Mouse (Mus musculus) intestine, postnatal 0 days (tissue): ENCODE results near the gene Amotl2. TPM values are rescaled to one million over a fixed set of nuclear protein-coding genes. Genes with fewer than 3 reads are reported as not detected.

Experiments
- ATAC-seq: fragments of 200-750 bp; cut with Nextera tagmentation; 2 replicates; pipeline ENCODE4 v1.8.0; 2017; ENCODE audit warnings: mild to moderate bottlenecking, moderate TSS enrichment, moderate library complexity
- H3K27ac ChIP-seq: fragments of 300-500 bp; sonication (generic); 2 replicates; pipeline ENCODE4 v1.5.1; 2014; ENCODE audit warnings: mild to moderate bottlenecking, low read depth, low read length, moderate library complexity
- H3K27me3 ChIP-seq: fragments of 300-500 bp; sonication (generic); replicated peaks from 2 replicates; pipeline ENCODE4 v1.6.1; 2014; ENCODE audit warnings: low read length, mixed read lengths; ENCODE audit not compliant: control insufficient read depth, insufficient read depth
- H3K36me3 ChIP-seq: fragments of 300-500 bp; sonication (generic); 2 replicates; pipeline ENCODE4 v1.6.1; 2014; ENCODE audit warnings: mild to moderate bottlenecking, moderate library complexity; ENCODE audit not compliant: control insufficient read depth, insufficient read depth
- H3K4me1 ChIP-seq: fragments of 300-500 bp; sonication (generic); replicated peaks from 2 replicates; pipeline ENCODE4 v1.6.1; 2014; ENCODE audit warnings: antibody characterized with exemption, low read length, mixed read lengths; ENCODE audit not compliant: control insufficient read depth, insufficient read depth
- H3K4me2 ChIP-seq: fragments of 300-500 bp; sonication (generic); replicated peaks from 2 replicates; pipeline ENCODE4 v1.6.1; 2014; ENCODE audit warnings: low read depth, mild to moderate bottlenecking, moderate library complexity
- H3K4me3 ChIP-seq: fragments of 300-500 bp; sonication (generic); 2 replicates; pipeline ENCODE4 v1.5.1; 2014; ENCODE audit warnings: low read depth, low read length
- H3K9ac ChIP-seq: fragments of 300-500 bp; sonication (generic); 2 replicates; pipeline ENCODE4 v1.6.1; 2014; ENCODE audit warnings: mild to moderate bottlenecking, low read depth, low read length
- H3K9me3 ChIP-seq: fragments of 300-500 bp; sonication (generic); 2 replicates; pipeline ENCODE4 v1.6.1; 2016; ENCODE audit warnings: mixed run types; ENCODE audit not compliant: control insufficient read depth
- CTCF ChIP-seq: sonication (generic); IDR thresholded peaks from 2 replicates; pipeline ENCODE4 v1.5.1; 2016; ENCODE audit warnings: low read depth, mild to moderate bottlenecking, control low read depth, antibody characterized with exemption, moderate library complexity
- WGBS: fragments of 180-500 bp; shearing (Covaris S2); extraction: QIAGEN DNeasy Blood & Tissue Kit; methylation state at CpG from one replicate; pipeline ENCODE4 v1.1.7; 2014; 5-methylcytosine and 5-hydroxymethylcytosine counted together
- polyA plus RNA-seq: library from polyadenylated mRNA; unstranded; fragments of >200 nt; fragmentation: Nextera tagmentation; extraction: Ambion mirVana; gene quantifications from 2 replicates; pipeline ENCODE4 v1.2.1, GENCODE M21; 2015

Amotl2 gene
- polyA plus RNA-seq, 1 experiment from 2014 or later, result 12.4 TPM

DNA sequence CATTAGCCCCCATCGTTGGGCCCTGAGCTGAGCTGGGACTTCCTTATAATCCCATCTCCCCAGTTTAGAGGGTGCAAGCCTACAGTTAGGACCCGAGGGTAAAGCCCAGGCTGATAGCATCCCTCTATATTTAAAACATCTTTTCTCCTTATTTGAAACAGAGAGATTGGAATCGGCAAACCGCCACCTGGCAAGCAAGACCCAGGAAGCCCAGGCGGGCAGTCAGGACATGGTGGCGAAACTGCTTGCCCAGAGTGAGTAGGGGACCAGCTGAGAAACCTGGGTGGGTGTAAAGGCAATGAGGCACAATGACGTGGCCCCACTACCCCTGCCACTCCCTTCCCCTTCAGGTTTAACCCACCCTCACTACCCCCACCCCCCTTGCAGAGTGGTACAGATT lies 8.5 kb downstream of the Amotl2 start:
- 81% methylated on average over 7 of the region's 7 CpGs for WGBS
- Histone ChIP-seq H3K9ac (no peak overlapping the region), H3K27ac (0 out of 2 replicates have a peak overlapping the region, but pooled peaks have one; percentile 6)

DNA sequence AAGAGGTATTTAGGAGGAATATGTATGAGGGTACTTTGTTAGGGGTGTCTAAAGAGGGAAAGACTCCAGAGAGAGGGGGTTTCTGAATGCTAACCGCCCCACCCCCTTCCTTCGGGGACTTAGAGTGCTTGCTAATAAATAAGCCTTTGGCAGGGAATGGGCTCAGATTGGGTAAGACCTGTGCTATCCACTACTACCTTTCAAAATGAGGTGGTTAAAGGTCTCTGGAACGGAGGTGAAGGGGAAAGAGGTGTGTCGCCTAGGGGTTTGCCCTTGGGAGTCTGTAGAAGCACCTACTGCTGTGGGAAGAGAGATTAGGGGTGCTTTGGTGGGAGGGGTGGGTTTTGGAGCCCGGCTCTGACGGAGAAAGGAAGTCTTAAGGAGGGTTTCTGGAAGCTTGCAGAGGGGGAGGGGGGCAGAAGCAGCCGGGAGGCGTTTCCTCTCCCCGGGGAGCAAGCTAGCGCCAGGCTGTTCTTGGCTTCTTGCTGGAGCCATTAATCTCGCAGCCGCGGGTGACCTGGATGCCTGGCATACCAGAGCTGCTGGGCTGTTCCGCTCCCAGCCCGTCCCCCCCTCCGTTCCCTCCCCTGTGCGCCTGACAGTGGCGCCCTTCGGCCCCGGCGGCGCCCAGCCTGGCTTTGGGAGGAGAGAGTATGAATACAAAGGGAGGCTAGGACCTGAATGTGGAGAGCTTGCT lies 9.6 kb downstream of the Amotl2 start:
- H3K27me3 ChIP-seq, result no peaks in the 10 kb centered on the region
- peak overlapping the region; percentile 17; the same call in 1 of the 2 replicates for H3K9ac ChIP-seq
- peak overlapping the region; percentile 54 for H3K4me2 ChIP-seq
- H3K36me3 ChIP-seq, result peaks cover 81% of the 10 kb centered on the region
- no peak overlapping the region for H3K4me3 ChIP-seq
- H3K4me1 ChIP-seq, result peaks cover 11% of the 10 kb centered on the region
- TF ChIP-seq CTCF, result peak; percentile 62
- H3K27ac ChIP-seq, result peak overlapping the region; percentile 47
- WGBS, result 3% methylated on average over 21 of the region's 22 CpGs
- peak; percentile 86 for ATAC-seq
- H3K9me3 ChIP-seq, result no peaks in the 10 kb centered on the region

More for the DNA sequence above, 8.5 kb downstream of the Amotl2 start:
- Histone ChIP-seq H3K4me3 (no peak overlapping the region), H3K36me3 (peaks cover 82% of the 10 kb centered on the region), H3K9me3 (no peaks in the 10 kb centered on the region), H3K27me3 (no peaks in the 10 kb centered on the region), H3K4me2 (no peak overlapping the region), H3K4me1 (peaks cover 11% of the 10 kb centered on the region)
- no peak for ATAC-seq
- no peak for TF ChIP-seq CTCF

DNA sequence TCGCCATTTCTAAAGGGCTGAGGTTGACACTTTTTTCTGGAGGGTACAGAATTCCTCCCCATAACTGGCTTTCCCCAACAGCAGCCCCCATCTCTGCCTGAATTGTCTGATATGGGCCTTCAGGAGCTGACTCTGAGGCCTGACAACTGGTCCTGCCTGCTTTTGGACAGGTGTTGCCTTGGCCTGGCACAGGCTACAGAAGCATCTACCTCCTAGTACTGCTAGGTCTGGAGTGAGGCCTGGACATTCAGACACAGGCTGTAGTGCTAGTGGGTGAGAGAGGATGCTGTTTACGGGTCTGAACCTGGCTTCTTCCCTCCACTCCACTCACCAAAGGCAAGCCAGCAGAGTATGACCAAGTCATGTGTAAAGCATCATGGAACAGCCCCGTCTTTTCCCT lies 10.3 kb downstream of the Amotl2 start:
- Histone ChIP-seq H3K27me3 (no peaks in the 10 kb centered on the region), H3K9ac (no peak overlapping the region), H3K4me2 (peak overlapping the region; percentile 54; the same call in 1 of the 2 replicates), H3K27ac (peak overlapping the region; percentile 47), H3K4me1 (peaks cover 11% of the 10 kb centered on the region), H3K36me3 (peaks cover 84% of the 10 kb centered on the region), H3K4me3 (no peak overlapping the region), H3K9me3 (no peaks in the 10 kb centered on the region)
- TF ChIP-seq CTCF, result no peak
- WGBS, result 60% methylated on average over 3 of the region's 3 CpGs
- no peak for ATAC-seq

DNA sequence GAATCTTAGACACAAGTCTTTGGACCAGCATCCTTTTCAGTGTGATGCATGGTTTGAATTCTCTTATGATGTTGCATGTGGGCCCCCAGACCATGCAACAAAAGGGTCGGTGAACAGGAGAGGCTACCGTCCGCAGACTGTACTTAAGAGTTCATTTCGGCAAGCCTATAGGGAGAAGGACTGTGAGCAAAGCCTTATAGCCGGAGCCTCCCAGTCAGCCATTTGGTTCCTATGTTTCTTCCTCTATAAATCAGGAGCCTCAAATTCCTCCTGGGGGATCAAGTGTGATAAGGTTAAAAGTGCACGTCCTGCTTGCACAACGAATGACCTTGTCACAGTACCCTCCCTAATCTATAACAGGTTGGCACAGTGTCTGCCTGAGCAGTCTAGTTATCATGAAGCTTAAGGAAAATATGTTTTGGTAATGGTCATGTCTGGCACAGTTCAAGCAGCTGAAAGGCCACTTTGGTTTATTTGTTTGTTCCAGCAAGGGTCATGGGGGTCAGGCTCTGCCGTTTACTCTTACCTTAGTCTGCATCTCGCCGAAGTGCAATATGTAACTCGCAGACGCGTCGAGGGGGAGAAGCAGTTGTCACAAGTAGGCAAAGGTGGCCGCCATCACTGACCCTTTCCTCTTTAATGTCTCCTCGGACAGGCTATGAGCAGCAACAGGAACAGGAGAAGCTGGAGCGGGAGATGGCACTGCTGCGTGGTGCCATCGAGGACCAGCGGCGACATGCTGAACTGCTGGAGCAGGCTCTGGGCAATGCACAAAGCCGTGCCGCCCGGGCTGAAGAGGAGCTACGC lies 11.4 kb downstream of the Amotl2 start:
- Histone ChIP-seq H3K27ac (peak overlapping the region; percentile 35; the same call in 1 of the 2 replicates), H3K9me3 (no peaks in the 10 kb centered on the region), H3K4me3 (no peak overlapping the region), H3K4me2 (no peak overlapping the region), H3K4me1 (peaks cover 11% of the 10 kb centered on the region), H3K9ac (no peak overlapping the region), H3K27me3 (no peaks in the 10 kb centered on the region), H3K36me3 (peaks cover 83% of the 10 kb centered on the region)
- no peak for ATAC-seq
- 72% methylated on average over 25 of the region's 25 CpGs for WGBS
- TF ChIP-seq CTCF, result no peak

DNA sequence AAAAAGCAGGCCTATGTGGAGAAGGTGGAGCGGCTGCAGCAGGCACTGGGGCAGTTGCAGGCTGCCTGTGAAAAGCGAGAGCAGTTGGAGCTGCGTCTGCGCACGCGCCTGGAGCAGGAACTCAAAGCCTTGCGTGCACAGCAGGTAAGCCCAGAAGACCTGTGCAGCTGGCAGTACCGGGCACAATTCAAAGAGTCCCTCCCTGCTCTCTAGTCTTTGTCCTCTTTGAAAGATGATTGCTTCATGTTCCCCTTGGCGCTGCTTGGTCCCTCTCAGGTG lies 11.9 kb downstream of the Amotl2 start:
- Histone ChIP-seq H3K9me3 (no peaks in the 10 kb centered on the region), H3K4me3 (no peak overlapping the region), H3K9ac (no peak overlapping the region), H3K36me3 (peaks cover 80% of the 10 kb centered on the region), H3K27ac (peak overlapping the region; percentile 35; the same call in 1 of the 2 replicates), H3K4me1 (peaks cover 12% of the 10 kb centered on the region), H3K4me2 (no peak overlapping the region), H3K27me3 (no peaks in the 10 kb centered on the region)
- TF ChIP-seq CTCF, result no peak
- 93% methylated on average over 9 of the region's 9 CpGs for WGBS
- no peak for ATAC-seq

DNA sequence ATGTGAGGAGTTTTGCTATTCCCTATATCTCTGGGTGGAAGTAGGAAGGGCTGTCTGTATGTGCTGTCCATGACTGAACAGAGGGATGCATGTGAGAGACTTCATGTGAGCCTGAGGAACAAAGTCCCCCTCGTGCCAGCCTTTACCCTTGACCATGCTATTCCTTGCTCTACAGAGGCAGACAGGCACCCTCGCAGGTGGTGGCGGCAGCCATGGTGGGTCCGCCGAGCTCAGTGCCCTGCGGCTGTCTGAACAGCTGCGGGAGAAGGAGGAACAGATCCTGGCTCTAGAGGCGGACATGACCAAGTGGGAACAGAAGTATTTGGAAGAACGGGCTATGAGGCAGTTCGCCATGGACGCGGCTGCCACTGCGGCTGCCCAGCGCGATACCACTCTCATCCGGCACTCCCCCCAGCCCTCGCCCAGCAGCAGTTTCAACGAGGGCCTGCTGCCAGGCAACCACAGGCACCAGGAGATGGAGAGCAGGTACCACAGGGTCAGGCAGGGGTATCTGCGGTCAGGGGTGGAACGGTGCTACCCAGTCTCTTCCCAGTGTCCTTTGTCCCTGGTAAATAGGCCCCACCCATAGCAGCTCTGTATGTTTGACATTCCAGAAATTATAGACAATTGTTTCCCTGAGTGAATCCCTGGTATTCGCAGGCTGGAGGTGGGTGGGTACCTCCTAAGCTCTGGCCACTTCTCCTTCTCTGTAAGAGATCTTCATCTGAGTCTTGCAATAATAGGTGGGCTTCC lies 12.8 kb downstream of the Amotl2 start:
- H3K4me1 ChIP-seq, result peaks cover 19% of the 10 kb centered on the region
- 79% methylated on average over 21 of the region's 21 CpGs for WGBS
- no peak overlapping the region for H3K4me3 ChIP-seq
- no peak for ATAC-seq
- H3K27me3 ChIP-seq, result no peaks in the 10 kb centered on the region
- H3K9ac ChIP-seq, result no peak overlapping the region
- H3K36me3 ChIP-seq, result peaks cover 79% of the 10 kb centered on the region
- H3K4me2 ChIP-seq, result no peak overlapping the region
- H3K9me3 ChIP-seq, result no peaks in the 10 kb centered on the region
- no peak for TF ChIP-seq CTCF
- H3K27ac ChIP-seq, result 0 out of 2 replicates have a peak overlapping the region, but pooled peaks have one; percentile 35
